Mouse (Mus musculus) kidney, adult 2 months (tissue): ENCODE results near the gene Il7r.

Experiments
- CTCF ChIP-seq: fragments of 200-500 bp; conservative IDR thresholded peaks from 2 replicates; pipeline ENCODE4 v1.5.1; 2011; ENCODE audit warnings: low read depth, mild to moderate bottlenecking, control low read depth, low read length, moderate library complexity, mixed read lengths; ENCODE audit not compliant: insufficient read depth, insufficient read length
- POLR2A ChIP-seq: fragments of 200-500 bp; IDR thresholded peaks from one replicate; pipeline ENCODE4 v1.6.1; 2011; ENCODE audit warnings: low read depth, low read length, control low read depth

DNA sequence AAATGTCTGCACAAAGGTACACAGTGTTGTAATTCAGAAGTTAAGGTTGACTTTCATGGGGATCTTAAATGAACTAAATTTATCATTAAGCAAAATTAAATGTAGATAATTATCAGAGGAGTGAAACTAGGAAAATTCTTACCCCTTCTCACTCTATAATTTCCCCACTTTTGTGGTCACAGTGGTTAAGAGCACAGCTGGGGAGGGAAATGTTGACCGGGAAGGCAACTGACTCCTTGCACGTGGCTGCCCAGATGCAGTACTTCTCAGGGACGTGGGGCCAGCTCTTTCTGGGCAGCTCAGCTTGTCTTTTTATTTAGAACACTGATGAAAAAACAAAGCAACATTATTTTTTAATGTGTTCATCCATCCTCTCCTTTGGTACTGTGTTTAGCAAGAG lies 37.9 kb downstream of the Il7r start:
- TF ChIP-seq POLR2A (no peak), CTCF (no peak)
